Mouse (Mus musculus): ENCODE data around the gene Lypd6b. TPM values are rescaled to one million over a fixed set of nuclear protein-coding genes. Genes with fewer than 3 reads are reported as not detected.

Lypd6b gene
- total RNA-seq, 2 experiments from 2014 or later = not detected

- no peak for DNase-seq
Measured at GRCm38 (mm10) chr2:49942100-49942499, 154.6 kb downstream of the Lypd6b start.

GRCm38 (mm10) chr2:49951681-49952080, 164.2 kb downstream of the Lypd6b start:
- no peak for DNase-seq

- no peak for DNase-seq
Measured at GRCm38 (mm10) chr2:49952632-49953293, 165.3 kb downstream of the Lypd6b start.

- no peak for DNase-seq
Measured at GRCm38 (mm10) chr2:49957449-49957848, 170.0 kb downstream of the Lypd6b start.

GRCm38 (mm10) chr2:49961991-49962390, 174.5 kb downstream of the Lypd6b start:
- DNase-seq = no peak

- no peak for DNase-seq
Measured at GRCm38 (mm10) chr2:49964899-49965298, 177.4 kb downstream of the Lypd6b start.

GRCm38 (mm10) chr2:49967748-49968147, 180.3 kb downstream of the Lypd6b start:
- DNase-seq = no peak

- DNase-seq = no peak
Measured at GRCm38 (mm10) chr2:49970990-49971389, 183.5 kb downstream of the Lypd6b start.

- DNase-seq = no peak
Measured at GRCm38 (mm10) chr2:49978606-49979005, 191.1 kb downstream of the Lypd6b start.

GRCm38 (mm10) chr2:49979991-49980390, 192.5 kb downstream of the Lypd6b start:
- DNase-seq = no peak

GRCm38 (mm10) chr2:49983021-49983420, 195.5 kb downstream of the Lypd6b start:
- no peak for DNase-seq

GRCm38 (mm10) chr2:49984780-49985179, 197.3 kb downstream of the Lypd6b start:
- DNase-seq = no peak

- no peak for DNase-seq
Measured at GRCm38 (mm10) chr2:49995841-49996240, 208.4 kb downstream of the Lypd6b start.

- no peak for DNase-seq
Measured at GRCm38 (mm10) chr2:49997216-49997615, 209.7 kb downstream of the Lypd6b start.

Other genes starting within 250 kb of the Lypd6b start
- gene Kif5c, start 168.4 kb upstream of the Lypd6b start, total RNA-seq (2021) = under 1 TPM; 0.24 to 0.41 TPM

All from gastrocnemius, postnatal 25 days (tissue).